39 mouse cellular contexts compared by ENCODE assay signal in genomic region chr11:59530221-59530620, GRCm38 (mm10). TPM values are rescaled to one million over a fixed set of nuclear protein-coding genes. Genes with fewer than 3 reads are reported as not detected.
"Had no signal": no experiment of that assay in that cellular context is flagged by ENCODE, and none has a peak within 500 bp of the region (broad histone marks: within the 10 kb centered on the region; RNA-seq: fewer than 3 reads in every experiment).

No protein-coding gene starts in this region.

- H3K36me3 ChIP-seq: heart, embryonic 10.5 days; heart, embryonic 12.5 days; hindbrain, embryonic 10.5 days; hindbrain, embryonic 13.5 days; intestine, embryonic 15.5 days; limb, embryonic 13.5 days; liver, embryonic 13.5 days; liver, embryonic 15.5 days had no signal

- ATAC-seq: inflammation-experienced regulatory T-cells, adult 6 months; intestine, embryonic 15.5 days; intestine, postnatal 0 days; liver, postnatal 0 days had no signal

- DNase-seq: gastrocnemius, adult 2 months; gastrocnemius, postnatal 10 days; gastrocnemius, postnatal 25 days; heart, adult 18-20 months; heart, postnatal 10 days; heart, postnatal 4 days; kidney, adult 18-20 months; kidney, adult 8-10 months; kidney, postnatal 10 days; kidney, postnatal 25 days; kidney, postnatal 4 days; liver; liver, embryonic 13.5 days; liver, postnatal 0 days had no signal

- H3K9ac ChIP-seq: heart, embryonic 12.5 days; hindbrain, embryonic 13.5 days; intestine, embryonic 15.5 days; limb, embryonic 13.5 days; liver, embryonic 13.5 days; liver, embryonic 15.5 days; liver, postnatal 0 days had no signal

- H3K4me2 ChIP-seq: heart, embryonic 12.5 days; hindbrain, embryonic 13.5 days; intestine, embryonic 15.5 days; limb, embryonic 13.5 days; liver, embryonic 11.5 days; liver, embryonic 13.5 days; liver, embryonic 15.5 days had no signal

- H3K4me3 ChIP-seq: gastrocnemius, adult 2 months; heart, embryonic 10.5 days; heart, embryonic 12.5 days; hindbrain, embryonic 10.5 days; hindbrain, embryonic 13.5 days; intestine, embryonic 15.5 days; layer of hippocampus, adult 2 months; left cerebral cortex, adult 2 months; limb, embryonic 13.5 days; liver, embryonic 13.5 days; liver, embryonic 15.5 days had no signal

- H3K4me1 ChIP-seq: heart, embryonic 12.5 days; intestine, embryonic 15.5 days; liver, embryonic 13.5 days; liver, embryonic 15.5 days had no signal

- H3K9me3 ChIP-seq: heart, embryonic 10.5 days; heart, embryonic 12.5 days; hindbrain, embryonic 10.5 days; hindbrain, embryonic 13.5 days; intestine, embryonic 15.5 days; limb, embryonic 13.5 days; liver, embryonic 13.5 days; liver, embryonic 15.5 days had no signal

- H3K27ac ChIP-seq: gastrocnemius, adult 2 months; heart, embryonic 10.5 days; hindbrain, embryonic 10.5 days; intestine, embryonic 15.5 days; layer of hippocampus, adult 2 months; left cerebral cortex, adult 2 months; limb, embryonic 13.5 days; liver, embryonic 13.5 days; liver, embryonic 15.5 days had no signal

- H3K27me3 ChIP-seq: heart, embryonic 12.5 days; hindbrain, embryonic 13.5 days; intestine, embryonic 15.5 days; limb, embryonic 13.5 days had no signal

RNA-seq across cellular contexts. Expression of gene Nlrp3, which starts 11.1 kb away (rescaled TPM):
- polyA plus RNA-seq: hindbrain, embryonic 10.5 days; inflammation-experienced regulatory T-cells, adult 6 months; limb, embryonic 11.5 days had no signal

RNA-seq across cellular contexts. Expression of gene Olfr222, which starts 45.8 kb away (rescaled TPM):
- total RNA-seq: gastrocnemius, adult 2 months; gastrocnemius, postnatal 10 days; gastrocnemius, postnatal 25 days; gastrocnemius, postnatal 4 days; granulocyte monocyte progenitor cell, adult 5-6 weeks; heart, adult 18-20 months; heart, adult 8-10 months; heart, postnatal 10 days; heart, postnatal 25 days; heart, postnatal 4 days; layer of hippocampus, adult 2 months; layer of hippocampus, postnatal 10 days; layer of hippocampus, postnatal 25 days; left cerebral cortex, adult 2 months; left cerebral cortex, postnatal 14 days; left cerebral cortex, postnatal 36 days had no signal
- polyA plus RNA-seq: heart, embryonic 10.5 days; heart, embryonic 12.5 days; heart, embryonic 14.5 days; heart, embryonic 16.5 days; hindbrain, embryonic 10.5 days; hindbrain, embryonic 13.5 days; inflammation-experienced regulatory T-cells, adult 6 months; intestine, embryonic 15.5 days; intestine, postnatal 0 days; kidney, embryonic 14.5 days; kidney, embryonic 16.5 days; limb, embryonic 11.5 days; limb, embryonic 13.5 days; liver, embryonic 11.5 days; liver, embryonic 13.5 days; liver, embryonic 15.5 days; liver, postnatal 0 days had no signal
